Mouse (Mus musculus) embryonic facial prominence, embryonic 10.5 days (tissue): ENCODE data around the gene Scrt2. TPM values are rescaled to one million over a fixed set of nuclear protein-coding genes. Genes with fewer than 3 reads are reported as not detected.
A peak's percentile ranks its signal among the peaks of the same experiment; 100 is the strongest.
"Not testable (repeated sequence)": the region's sequence is repeated elsewhere in the genome, so short reads cannot be mapped to it uniquely, and the experiment has no call there.

Experiments
- DNase-seq: peaks from one replicate; pipeline ENCODE4 v3.0.0-alpha.2; 2017; ENCODE audit warnings: low spot score
- H3K27ac ChIP-seq: fragments of 300-500 bp; sonication (generic); replicated peaks from 2 replicates; pipeline ENCODE4 v1.5.1; 2016; ENCODE audit warnings: mild to moderate bottlenecking
- H3K27me3 ChIP-seq: fragments of 300-500 bp; sonication (generic); replicated peaks from 2 replicates; pipeline ENCODE4 v1.6.1; 2016; ENCODE audit warnings: low read depth, mild to moderate bottlenecking; ENCODE audit not compliant: poor library complexity, severe bottlenecking
- H3K36me3 ChIP-seq: fragments of 300-500 bp; sonication (generic); replicated peaks from 2 replicates; pipeline ENCODE4 v1.6.1; 2016; ENCODE audit warnings: mild to moderate bottlenecking, moderate library complexity
- H3K4me1 ChIP-seq: fragments of 300-500 bp; sonication (generic); 2 replicates; pipeline ENCODE4 v1.6.1; 2016
- H3K4me3 ChIP-seq: fragments of 300-500 bp; sonication (generic); 2 replicates; pipeline ENCODE4 v1.5.1; 2016; ENCODE audit warnings: mild to moderate bottlenecking, moderate library complexity
- H3K9me3 ChIP-seq: fragments of 300-500 bp; sonication (generic); 2 replicates; pipeline ENCODE4 v1.6.1; 2016; ENCODE audit warnings: mild to moderate bottlenecking
- WGBS: fragments of 180-500 bp; shearing (Covaris S2); methylation state at CpG from one replicate; pipeline ENCODE4 v1.1.7; 2016; 5-methylcytosine and 5-hydroxymethylcytosine counted together
- polyA plus RNA-seq: library from polyadenylated mRNA; unstranded; fragments of >200 nt; fragmentation: Nextera tagmentation; extraction: Ambion mirVana; gene quantifications from 2 replicates; pipeline ENCODE4 v1.2.1, GENCODE M21; 2016

Scrt2 gene
- polyA plus RNA-seq, 1 experiment from 2014 or later = 0.93 TPM

DNA sequence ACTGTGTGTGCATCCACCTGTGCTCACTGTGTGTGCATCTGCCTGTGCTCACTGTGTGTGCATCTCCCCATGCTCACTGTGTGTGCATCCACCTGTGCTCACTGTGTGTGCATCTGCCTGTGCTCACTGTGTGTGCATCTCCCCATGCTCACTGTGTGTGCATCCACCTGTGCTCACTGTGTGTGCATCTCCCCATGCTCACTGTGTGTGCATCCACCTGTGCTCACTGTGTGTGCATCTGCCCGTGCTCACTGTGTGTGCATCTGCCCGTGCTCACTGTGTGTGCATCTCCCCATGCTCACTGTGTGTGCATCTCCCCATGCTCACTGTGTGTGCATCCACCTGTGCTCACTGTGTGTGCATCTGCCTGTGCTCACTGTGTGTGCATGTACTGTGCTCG, 18.5 kb upstream of the Scrt2 start:
- H3K9me3 ChIP-seq, DNase-seq, H3K4me3 ChIP-seq, H3K4me1 ChIP-seq, H3K27ac ChIP-seq, H3K36me3 ChIP-seq: not testable (repeated sequence)
- WGBS = 83% methylated on average over 3 of the region's 3 CpGs
- H3K27me3 ChIP-seq = peaks cover 14% of the 10 kb centered on the region; the same call in 1 of the 2 replicates

- peak overlapping the region; percentile 57 for H3K27ac ChIP-seq
- H3K4me3 ChIP-seq = no peak overlapping the region
- no peaks in the 10 kb centered on the region for H3K36me3 ChIP-seq
- DNase-seq = peak; percentile 31
- 0 out of 2 replicates have a peak, but pooled peaks cover 11% of the 10 kb centered on the region for H3K27me3 ChIP-seq
- no peaks in the 10 kb centered on the region for H3K9me3 ChIP-seq
- 37% methylated on average over 11 of the region's 11 CpGs for whole genome bisulfite sequencing
- peaks cover 14% of the 10 kb centered on the region for H3K4me1 ChIP-seq
Measured at GRCm38 (mm10) chr2:152068660-152069433, 12.5 kb upstream of the Scrt2 start.

DNA sequence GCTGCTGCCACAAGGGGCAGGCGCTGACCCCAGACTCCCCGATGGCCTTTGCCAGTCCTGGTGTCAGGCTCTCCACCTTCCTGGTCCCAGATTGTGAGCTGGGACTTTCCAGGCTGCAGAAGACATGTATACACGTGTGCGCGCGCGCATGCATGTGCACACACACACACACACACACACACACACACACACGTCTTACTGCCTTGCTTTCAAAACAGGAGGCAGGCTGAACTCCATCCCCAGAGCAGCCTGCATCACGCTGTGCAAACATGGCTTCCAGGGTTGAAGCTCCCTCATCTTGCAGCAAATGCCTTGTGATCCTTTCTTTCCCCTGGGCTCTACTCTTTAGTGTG, 11.9 kb upstream of the Scrt2 start:
- Histone ChIP-seq H3K27me3 (peaks cover 13% of the 10 kb centered on the region; the same call in 1 of the 2 replicates), H3K4me1 (peaks cover 14% of the 10 kb centered on the region), H3K36me3 (no peaks in the 10 kb centered on the region), H3K9me3 (no peaks in the 10 kb centered on the region), H3K27ac (peak overlapping the region; percentile 57), H3K4me3 (no peak overlapping the region)
- WGBS = 56% methylated on average over 9 of the region's 9 CpGs
- DNase-seq = no peak

- no peaks in the 10 kb centered on the region for H3K36me3 ChIP-seq
- no peak for DNase-seq
- no peak overlapping the region for H3K4me3 ChIP-seq
- 73% methylated on average over 2 of the region's 2 CpGs for WGBS
- no peaks in the 10 kb centered on the region for H3K9me3 ChIP-seq
- H3K4me1 ChIP-seq = peaks cover 14% of the 10 kb centered on the region
- H3K27me3 ChIP-seq = peaks cover 19% of the 10 kb centered on the region; the same call in 1 of the 2 replicates
- peak overlapping the region; percentile 57 for H3K27ac ChIP-seq
Measured at GRCm38 (mm10) chr2:152069941-152070340, 11.4 kb upstream of the Scrt2 start.

GRCm38 (mm10) chr2:152074521-152074920, 6.8 kb upstream of the Scrt2 start:
- H3K4me3 ChIP-seq = no peak overlapping the region
- WGBS = 83% methylated on average over 2 of the region's 2 CpGs
- H3K27ac ChIP-seq = no peak overlapping the region
- H3K36me3 ChIP-seq = no peaks in the 10 kb centered on the region
- H3K4me1 ChIP-seq = peaks cover 7% of the 10 kb centered on the region
- no peak for DNase-seq
- peaks cover 60% of the 10 kb centered on the region for H3K27me3 ChIP-seq
- no peaks in the 10 kb centered on the region for H3K9me3 ChIP-seq

GRCm38 (mm10) chr2:152075294-152075889, 5.9 kb upstream of the Scrt2 start:
- H3K4me3 ChIP-seq = no peak overlapping the region
- H3K27me3 ChIP-seq = peaks cover 62% of the 10 kb centered on the region
- H3K27ac ChIP-seq = no peak overlapping the region
- no peak for DNase-seq
- 59% methylated on average over 9 of the region's 9 CpGs for WGBS
- H3K36me3 ChIP-seq = no peaks in the 10 kb centered on the region
- H3K9me3 ChIP-seq = no peaks in the 10 kb centered on the region
- peaks cover 2% of the 10 kb centered on the region for H3K4me1 ChIP-seq

- Histone ChIP-seq H3K27ac (no peak overlapping the region), H3K4me3 (no peak overlapping the region), H3K4me1 (peaks cover 22% of the 10 kb centered on the region), H3K27me3 (peaks cover 81% of the 10 kb centered on the region), H3K36me3 (no peaks in the 10 kb centered on the region), H3K9me3 (no peaks in the 10 kb centered on the region)
- DNase-seq = no peak
- WGBS = 80% methylated on average over 3 of the region's 3 CpGs
Measured at GRCm38 (mm10) chr2:152077337-152077736, 4.0 kb upstream of the Scrt2 start.

DNA sequence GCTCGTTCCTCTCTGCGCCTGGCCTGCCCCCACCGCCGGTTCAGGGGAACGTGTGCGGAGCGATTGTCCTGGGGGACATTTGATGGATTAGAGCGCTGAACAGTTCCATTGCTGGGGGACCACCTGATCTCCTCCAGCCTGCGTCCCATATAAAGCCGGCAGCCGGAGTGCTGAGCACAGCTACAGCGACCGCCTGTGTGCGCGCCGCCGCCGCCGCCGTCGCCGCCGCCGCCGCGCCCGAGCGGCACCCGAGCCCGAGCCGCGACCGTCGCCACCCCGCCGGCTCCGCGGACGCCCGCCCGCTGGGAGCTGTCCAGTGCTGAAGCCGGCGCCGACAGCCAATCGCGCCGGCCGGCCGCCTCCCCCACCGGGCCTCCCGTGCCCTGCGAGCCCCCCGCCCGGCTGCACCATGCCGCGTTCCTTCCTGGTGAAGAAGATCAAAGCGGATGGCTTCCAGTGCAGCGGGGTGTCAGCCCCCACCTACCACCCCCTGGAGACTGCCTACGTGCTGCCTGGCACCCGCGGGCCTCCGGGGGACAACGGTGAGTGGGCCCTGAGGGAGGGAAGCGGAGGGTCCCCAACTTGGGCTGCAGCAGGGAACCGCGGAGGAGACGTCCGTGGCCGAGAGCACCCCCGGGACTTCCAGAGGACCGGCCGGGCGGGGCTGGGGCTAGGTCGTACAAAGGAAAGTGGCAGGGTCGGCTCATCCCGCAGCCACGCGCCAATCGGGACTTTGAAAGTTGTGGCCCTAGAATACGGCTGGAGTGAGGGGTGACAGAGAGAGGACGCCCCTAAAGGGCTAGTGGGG, 516 bp downstream of the Scrt2 start:
- 1% methylated on average over 81 of the region's 81 CpGs for WGBS
- peaks cover 25% of the 10 kb centered on the region for H3K4me1 ChIP-seq
- peaks cover 89% of the 10 kb centered on the region for H3K27me3 ChIP-seq
- peak overlapping the region; percentile 62 for H3K4me3 ChIP-seq
- H3K36me3 ChIP-seq = no peaks in the 10 kb centered on the region
- H3K9me3 ChIP-seq = no peaks in the 10 kb centered on the region
- H3K27ac ChIP-seq = peak overlapping the region; percentile 73
- peak; percentile 92 for DNase-seq

- H3K4me3 ChIP-seq = peak overlapping the region; percentile 62
- H3K36me3 ChIP-seq = no peaks in the 10 kb centered on the region
- peak overlapping the region; percentile 73 for H3K27ac ChIP-seq
- no peaks in the 10 kb centered on the region for H3K9me3 ChIP-seq
- DNase-seq = no peak
- peaks cover 86% of the 10 kb centered on the region for H3K27me3 ChIP-seq
- 20% methylated on average over 7 of the region's 7 CpGs for WGBS
- H3K4me1 ChIP-seq = peaks cover 29% of the 10 kb centered on the region
Measured at GRCm38 (mm10) chr2:152082456-152083285, 1.3 kb downstream of the Scrt2 start.

DNA sequence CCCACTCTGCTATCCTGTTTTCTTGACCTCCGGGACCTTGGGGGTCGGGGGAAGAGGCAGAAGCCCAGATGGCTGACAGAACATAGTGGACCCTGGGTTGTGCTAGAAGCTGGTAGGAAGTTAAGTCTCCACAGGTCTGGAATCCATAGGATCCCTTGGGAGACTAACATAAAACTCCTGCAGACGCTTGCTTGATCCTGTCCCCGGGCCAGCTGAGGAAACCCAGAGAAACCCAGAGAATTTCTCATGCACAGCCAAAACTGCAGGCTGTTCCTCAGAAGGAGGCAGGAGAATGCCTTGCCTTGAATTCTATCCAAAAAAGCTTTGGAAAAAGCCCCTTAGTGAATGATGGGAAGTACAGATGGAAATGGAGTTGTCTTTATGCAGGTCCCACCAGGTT, 2.1 kb downstream of the Scrt2 start:
- WGBS = 57% methylated on average over 4 of the region's 4 CpGs
- no peak for DNase-seq
- H3K36me3 ChIP-seq = no peaks in the 10 kb centered on the region
- H3K27me3 ChIP-seq = peaks cover 86% of the 10 kb centered on the region
- no peak overlapping the region for H3K27ac ChIP-seq
- H3K4me3 ChIP-seq = peak overlapping the region; percentile 62
- H3K9me3 ChIP-seq = no peaks in the 10 kb centered on the region
- peaks cover 29% of the 10 kb centered on the region for H3K4me1 ChIP-seq

DNA sequence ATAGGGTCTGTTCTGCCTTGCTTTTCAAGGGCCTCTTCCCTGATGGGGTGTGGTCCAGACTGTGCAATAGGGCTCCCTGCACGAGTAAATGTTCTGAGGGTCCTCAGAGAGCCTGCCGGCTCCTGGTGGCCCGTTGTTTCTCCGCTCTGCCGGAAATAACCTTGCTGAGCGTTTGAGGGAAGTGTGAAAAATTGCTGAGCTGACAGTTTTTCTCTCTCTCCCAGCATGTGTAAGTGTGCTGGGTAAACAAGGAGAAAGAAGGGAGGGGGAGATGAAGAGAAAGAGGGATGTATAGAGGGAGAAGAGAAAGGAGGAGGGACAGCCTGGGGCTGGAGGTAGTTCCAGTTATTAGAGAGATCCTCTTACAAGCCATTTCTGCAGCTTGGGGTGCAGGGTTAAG, 3.0 kb downstream of the Scrt2 start:
- no peaks in the 10 kb centered on the region for H3K36me3 ChIP-seq
- H3K9me3 ChIP-seq = no peaks in the 10 kb centered on the region
- H3K27me3 ChIP-seq = peaks cover 85% of the 10 kb centered on the region
- no peak for DNase-seq
- peak overlapping the region; percentile 62; the same call in 1 of the 2 replicates for H3K4me3 ChIP-seq
- H3K27ac ChIP-seq = no peak overlapping the region
- 65% methylated on average over 6 of the region's 6 CpGs for WGBS
- peaks cover 29% of the 10 kb centered on the region for H3K4me1 ChIP-seq

DNA sequence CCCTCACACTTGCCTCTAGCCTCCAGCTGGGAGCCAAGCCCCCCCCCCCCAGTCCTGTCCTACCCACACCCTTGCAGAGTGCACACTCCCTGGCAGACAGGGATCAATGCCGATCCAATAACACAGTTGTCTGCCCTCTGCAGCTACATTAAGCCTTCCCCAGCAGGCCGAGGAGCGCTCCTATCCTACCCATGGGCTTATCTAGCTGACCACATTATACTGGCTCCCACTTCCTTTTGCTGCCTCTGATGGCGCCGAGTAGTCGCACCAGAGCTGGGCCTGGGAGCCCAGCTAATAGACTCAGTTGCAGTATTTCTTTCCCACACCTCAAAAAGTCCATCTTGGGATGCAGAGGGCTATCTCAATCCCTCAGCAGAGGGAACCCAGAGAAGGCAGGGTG, 4.1 kb downstream of the Scrt2 start:
- Histone ChIP-seq H3K27me3 (peaks cover 85% of the 10 kb centered on the region), H3K4me1 (peaks cover 26% of the 10 kb centered on the region), H3K27ac (no peak overlapping the region), H3K36me3 (no peaks in the 10 kb centered on the region), H3K9me3 (no peaks in the 10 kb centered on the region), H3K4me3 (no peak overlapping the region)
- WGBS = 76% methylated on average over 6 of the region's 6 CpGs
- no peak for DNase-seq
